8 mouse cellular contexts compared by ENCODE assay signal in genomic region chr13:12394609-12395505, GRCm38 (mm10). TPM values are rescaled to one million over a fixed set of nuclear protein-coding genes. Genes with fewer than 3 reads are reported as not detected.
DNase-seq lines count a peak whose midpoint lies in the region; ATAC-seq and TF ChIP-seq lines count a peak whose summit lies in the region.

Gene Heatr1, plus strand, starts transcription at chr13:12395027.

- WGBS in forebrain, embryonic 16.5 days: under 1% methylated on average over 43 of the region's 43 CpGs
- under 1% methylated on average over 43 of the region's 43 CpGs for WGBS in lung, embryonic 14.5 days
- under 1% methylated on average over 43 of the region's 43 CpGs for WGBS in olfactory bulb, adult 2 months
- under 1% methylated on average over 43 of the region's 43 CpGs for WGBS in thymus, adult 2 months

- peak; percentile 82 for DNase-seq in G1E (ENCODE audit: low spot score)
- peak; percentile 92 to 95 for DNase-seq in cerebellum, adult 18-20 months
- peak; percentile 89 to 94 for DNase-seq in heart, postnatal 36 days
- DNase-seq in layer of hippocampus, adult 2 months (ENCODE audit: low spot score in 2 of 2): peak; percentile 93 to 96
- peak; percentile 99 for DNase-seq in lung, embryonic 14.5 days
- DNase-seq in thymus, adult 2 months: peak; percentile 97

- H3K27ac ChIP-seq in forebrain, embryonic 16.5 days (ENCODE audit: low read length): peak within 1 kb of the TSS; percentile 49
- H3K27ac ChIP-seq in layer of hippocampus, adult 2 months: peak within 1 kb of the TSS; percentile 78
- H3K27ac ChIP-seq in lung, embryonic 14.5 days (ENCODE audit: low read depth): peak within 1 kb of the TSS; percentile 36; the same call in 1 of the 2 replicates
- no peak within 1 kb of the TSS; the same call in 1 of the 2 replicates for H3K27ac ChIP-seq in olfactory bulb, adult 2 months (ENCODE audit: insufficient read depth, low read depth, low read length)
- no peak within 1 kb of the TSS for H3K27ac ChIP-seq in thymus, adult 2 months (ENCODE audit: control insufficient read depth, insufficient read depth, low read length)

- H3K9me3 ChIP-seq in G1E (replicated peaks): no peaks in the 10 kb centered on the region
- H3K9me3 ChIP-seq in forebrain, embryonic 16.5 days (ENCODE audit: control insufficient read depth, low read length): no peaks in the 10 kb centered on the region
- no peaks in the 10 kb centered on the region for H3K9me3 ChIP-seq in lung, embryonic 14.5 days (ENCODE audit: low read depth, low read length)

- peaks cover 30% of the 10 kb centered on the region for H3K4me1 ChIP-seq in G1E (ENCODE audit: insufficient read depth, low read depth, low read length)
- H3K4me1 ChIP-seq in forebrain, embryonic 16.5 days (replicated peaks; ENCODE audit: control insufficient read depth, insufficient read depth, low read length): peaks cover 7% of the 10 kb centered on the region
- H3K4me1 ChIP-seq in lung, embryonic 14.5 days (ENCODE audit: insufficient read depth): 0 out of 2 replicates have a peak, but pooled peaks cover 5% of the 10 kb centered on the region
- peaks cover 3% of the 10 kb centered on the region for H3K4me1 ChIP-seq in olfactory bulb, adult 2 months (ENCODE audit: control insufficient read depth, insufficient read depth, low read length)
- H3K4me1 ChIP-seq in thymus, adult 2 months (replicated peaks; ENCODE audit: control insufficient read depth, insufficient read depth, low read length): peaks cover 6% of the 10 kb centered on the region

- peak; percentile 95 for ATAC-seq in G1E (ENCODE audit: extremely low read depth, insufficient number of reproducible peaks, low FRiP score, poor library complexity, severe bottlenecking)
- peak; percentile 94 for ATAC-seq in forebrain, embryonic 16.5 days
- peak; percentile 95 for ATAC-seq in lung, embryonic 14.5 days (ENCODE audit: insufficient read depth)

- peak within 1 kb of the TSS; percentile 69 for H3K4me2 ChIP-seq in forebrain, embryonic 16.5 days (ENCODE audit: low read length)
- H3K4me2 ChIP-seq in lung, embryonic 14.5 days: peak within 1 kb of the TSS; percentile 93

- 0 out of 2 replicates have a peak, but pooled peaks have one; percentile 39 for TF ChIP-seq POLR2A in olfactory bulb, adult 2 months (IDR thresholded peaks at IDR 0.05; ENCODE audit: insufficient read depth, low read depth, low read length)
- TF ChIP-seq POLR2A in thymus, adult 2 months (IDR thresholded peaks at IDR 0.05; ENCODE audit: control insufficient read depth, extremely low read depth, insufficient read depth, low read length, poor library complexity): no peak; the same call in 1 of the 2 replicates

- H3K9ac ChIP-seq in forebrain, embryonic 16.5 days (replicated peaks; ENCODE audit: low read depth, low read length): peak within 1 kb of the TSS; percentile 51
- peak within 1 kb of the TSS; percentile 63 for H3K9ac ChIP-seq in lung, embryonic 14.5 days

- peaks cover 35% of the 10 kb centered on the region for H3K36me3 ChIP-seq in G1E (replicated peaks)
- 0 out of 2 replicates have a peak, but pooled peaks cover 4% of the 10 kb centered on the region for H3K36me3 ChIP-seq in forebrain, embryonic 16.5 days (ENCODE audit: control insufficient read depth, insufficient read depth)
- H3K36me3 ChIP-seq in lung, embryonic 14.5 days (ENCODE audit: insufficient read depth): peaks cover 16% of the 10 kb centered on the region; the same call in 1 of the 2 replicates
- peaks cover 4% of the 10 kb centered on the region; the same call in 1 of the 2 replicates for H3K36me3 ChIP-seq in thymus, adult 2 months (ENCODE audit: control insufficient read depth, insufficient read depth, low read length)

- peaks cover 3% of the 10 kb centered on the region; the same call in 1 of the 2 replicates for H3K27me3 ChIP-seq in G1E (ENCODE audit: insufficient read depth, low read length)
- H3K27me3 ChIP-seq in forebrain, embryonic 16.5 days (replicated peaks; ENCODE audit: control insufficient read depth, insufficient read depth, low read length): peaks cover 9% of the 10 kb centered on the region; the same call in 1 of the 2 replicates
- H3K27me3 ChIP-seq in lung, embryonic 14.5 days (ENCODE audit: insufficient read depth, low read length): 0 out of 2 replicates have a peak, but pooled peaks cover 3% of the 10 kb centered on the region
- no peaks in the 10 kb centered on the region for H3K27me3 ChIP-seq in thymus, adult 2 months (ENCODE audit: control insufficient read depth, insufficient read depth, low read length)

- no peak for TF ChIP-seq CTCF in G1E (IDR thresholded peaks at IDR 0.05; ENCODE audit: low read depth, low read length)
- TF ChIP-seq CTCF in layer of hippocampus, adult 2 months (conservative IDR thresholded peaks at IDR 0.05): no peak
- TF ChIP-seq CTCF in lung, embryonic 14.5 days (IDR thresholded peaks at IDR 0.05; ENCODE audit: low read depth): no peak
- TF ChIP-seq CTCF in olfactory bulb, adult 2 months (IDR thresholded peaks at IDR 0.05; ENCODE audit: insufficient read depth, low read depth, low read length): 0 out of 2 replicates have a peak, but pooled peaks have one; percentile 17
- 0 out of 2 replicates have a peak, but pooled peaks have one; percentile 16 for TF ChIP-seq CTCF in thymus, adult 2 months (IDR thresholded peaks at IDR 0.05; ENCODE audit: borderline replicate concordance, control insufficient read depth, extremely low read depth, insufficient read depth, low read length, poor library complexity)

- peak within 1 kb of the TSS; percentile 100 for H3K4me3 ChIP-seq in G1E (ENCODE audit: low read depth, low read length)
- H3K4me3 ChIP-seq in forebrain, embryonic 16.5 days (replicated peaks; ENCODE audit: low read length): peak within 1 kb of the TSS; percentile 74
- peak within 1 kb of the TSS; percentile 99 for H3K4me3 ChIP-seq in layer of hippocampus, adult 2 months
- H3K4me3 ChIP-seq in lung, embryonic 14.5 days (ENCODE audit: low read depth, low read length): peak within 1 kb of the TSS; percentile 93
- H3K4me3 ChIP-seq in olfactory bulb, adult 2 months (ENCODE audit: insufficient read depth, low read depth, low read length): peak within 1 kb of the TSS; percentile 81
- H3K4me3 ChIP-seq in thymus, adult 2 months (ENCODE audit: control insufficient read depth, insufficient read depth, low read length): peak within 1 kb of the TSS; percentile 84

- intact Hi-C loops in heart, postnatal 36 days (cut with DNase I): loop anchor here (2.0 to 5.0 kb wide), 3 partner anchors 66 to 172 kb away; partner anchors contain the start of genes Ero1lb and Mtr

RNA-seq across cellular contexts. Expression of gene Heatr1, which starts in this region (rescaled TPM):
- total RNA-seq in G1E (2014; fragmentation: Nextera tagmentation) (143 and 164 TPM in 2 replicates), G1E (2017) (262 and 271 TPM in 2 replicates)
- 30.1 and 128 TPM in 2 replicates for polyA plus RNA-seq in G1E (2012)
- 17.8 and 18.9 TPM in 2 replicates for polyA plus RNA-seq in forebrain, embryonic 16.5 days (2015; fragmentation: Nextera tagmentation; extraction: Ambion mirVana)
- total RNA-seq in heart, postnatal 36 days (2021): 10 to 100 TPM; 14.3 to 15.2 TPM
- total RNA-seq in layer of hippocampus, adult 2 months (2021): 10 to 100 TPM; 28.9 to 36.9 TPM
- polyA plus RNA-seq in lung, embryonic 14.5 days (2014; fragmentation: Nextera tagmentation; extraction: Ambion mirVana): 31.3 and 36.2 TPM in 2 replicates
- polyA plus RNA-seq in olfactory bulb, adult 2 months (2012; ENCODE audit: insufficient read depth, insufficient read length, low replicate concordance, missing spikeins): not detected in 2 replicates
- polyA plus RNA-seq in thymus, adult 2 months (2012; rRNA removed): 66.3 and 93.2 TPM in 2 replicates

Comparison
In these comparisons a context has a peak if more than half of its experiments do, and no peak if none do; other contexts are left out.
1. RNA of gene Heatr1 (polyA plus RNA-seq): 30.1 to 128 TPM in G1E, 66.3 to 93.2 TPM in thymus, adult 2 months, 31.3 to 36.2 TPM in lung, embryonic 14.5 days and 17.8 to 18.9 TPM in forebrain, embryonic 16.5 days; not detected in olfactory bulb, adult 2 months; every median in the first group is over 10 times any median in the second.
2. CTCF ChIP-seq: peak in olfactory bulb, adult 2 months (single experiment) and thymus, adult 2 months (single experiment); none in G1E (single experiment), layer of hippocampus, adult 2 months (single experiment) and lung, embryonic 14.5 days (single experiment).
3. H3K27ac ChIP-seq: peak in forebrain, embryonic 16.5 days (single experiment), layer of hippocampus, adult 2 months (single experiment) and lung, embryonic 14.5 days (single experiment); none in olfactory bulb, adult 2 months (single experiment) and thymus, adult 2 months (single experiment).
4. Peak in every context shown above with its lines, with median percentiles within 50 percentile points of each other: ATAC-seq, DNase-seq and H3K4me3 ChIP-seq.